ENCODE assay signal across 14 mouse cellular contexts in genomic region chr3:135629830-135630355, GRCm38 (mm10).
"Had no signal": no experiment of that assay in that cellular context is flagged by ENCODE, and none has a peak within 500 bp of the region (broad histone marks: within the 10 kb centered on the region; RNA-seq: fewer than 3 reads in every experiment).

No protein-coding gene starts in this region.

- H3K9ac ChIP-seq: liver, embryonic 14.5 days; lung, embryonic 15.5 days; midbrain, embryonic 12.5 days; midbrain, embryonic 15.5 days; neural tube, embryonic 12.5 days; neural tube, embryonic 15.5 days had no signal

- ATAC-seq: intestine, postnatal 0 days had no signal

- H3K4me2 ChIP-seq: lung, embryonic 15.5 days; midbrain, embryonic 12.5 days; midbrain, embryonic 15.5 days; neural tube, embryonic 12.5 days; neural tube, embryonic 15.5 days had no signal

- H3K4me3 ChIP-seq: layer of hippocampus, adult 2 months; lung, embryonic 15.5 days; midbrain, embryonic 12.5 days; midbrain, embryonic 15.5 days; neural tube, embryonic 12.5 days; neural tube, embryonic 15.5 days had no signal

- H3K9me3 ChIP-seq: lung, embryonic 15.5 days; midbrain, embryonic 12.5 days; midbrain, embryonic 15.5 days; neural tube, embryonic 12.5 days; neural tube, embryonic 15.5 days had no signal

- DNase-seq: layer of hippocampus, adult 9-11 months; lung, postnatal 10 days; thymus, adult 2 months; thymus, postnatal 14 days; thymus, postnatal 4 days had no signal

- H3K27me3 ChIP-seq: lung, embryonic 15.5 days; midbrain, embryonic 12.5 days; midbrain, embryonic 15.5 days; neural tube, embryonic 12.5 days; neural tube, embryonic 15.5 days had no signal

- H3K27ac ChIP-seq: layer of hippocampus, adult 2 months; liver, embryonic 14.5 days; lung, embryonic 15.5 days; midbrain, embryonic 12.5 days; midbrain, embryonic 15.5 days; neural tube, embryonic 12.5 days; neural tube, embryonic 15.5 days; stomach, postnatal 0 days had no signal

- H3K4me1 ChIP-seq: lung, embryonic 15.5 days; midbrain, embryonic 12.5 days; midbrain, embryonic 15.5 days; neural tube, embryonic 12.5 days; neural tube, embryonic 15.5 days had no signal
